Mouse (Mus musculus): ENCODE measurements around the gene Sec14l1. TPM values are rescaled to one million over a fixed set of nuclear protein-coding genes. Genes with fewer than 3 reads are reported as not detected.

Gene Sec14l1
- polyA plus RNA-seq, 1 experiment: 30.1 TPM

DNA sequence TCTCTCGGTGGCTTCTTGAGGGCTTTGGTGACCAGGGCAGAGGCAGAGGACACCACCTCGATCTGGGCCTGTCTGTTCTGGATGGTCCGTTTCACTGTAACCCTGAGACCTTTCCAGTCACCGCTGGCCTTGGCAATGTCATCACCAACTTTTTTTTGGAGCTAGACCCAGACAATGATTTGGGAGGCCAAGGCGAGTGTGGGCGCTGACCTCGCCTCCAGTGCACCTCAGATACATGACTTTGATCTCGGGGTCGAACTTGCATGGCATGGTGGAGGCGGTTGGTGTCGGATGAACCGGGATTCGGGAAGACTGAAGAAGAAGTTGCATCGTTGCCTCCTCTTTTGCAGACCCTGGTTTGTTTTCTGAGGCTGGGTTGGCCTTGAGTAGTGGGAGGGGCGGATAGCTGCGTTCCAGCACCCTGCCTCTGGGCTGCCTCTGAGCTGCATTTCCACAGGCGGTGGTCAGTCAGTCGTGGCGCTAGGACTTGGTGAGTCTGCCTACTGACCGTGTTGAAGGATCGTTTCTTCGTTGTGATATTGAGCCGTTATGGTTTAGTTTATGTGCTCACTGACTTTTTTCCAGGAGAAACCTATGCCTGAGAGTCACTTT, 19.9 kb downstream of the Sec14l1 start:
- 87% methylated on average over 23 of the region's 23 CpGs for WGBS
- DNase-seq (ENCODE audit: low read depth in 1 of 2, low spot score in 2 of 2): no peak
- Histone ChIP-seq H3K27me3 (ENCODE audit: control insufficient read depth, insufficient read depth, low read length) (no peaks in the 10 kb centered on the region), H3K36me3 (ENCODE audit: control insufficient read depth, insufficient read depth, low read length) (no peaks in the 10 kb centered on the region), H3K4me1 (ENCODE audit: control insufficient read depth, insufficient read depth, insufficient read length) (no peaks in the 10 kb centered on the region), H3K4me3 (ENCODE audit: extremely low read depth, insufficient read depth, insufficient read length) (no peak overlapping the region), H3K27ac (ENCODE audit: insufficient read depth, low read length) (no peak overlapping the region)
- no peak for TF ChIP-seq POLR2A (IDR thresholded peaks at IDR 0.05; ENCODE audit: low read depth, low read length)
- TF ChIP-seq CTCF (IDR thresholded peaks at IDR 0.05; ENCODE audit: extremely low read depth, insufficient read depth, insufficient read length, insufficient replicate concordance): no peak

DNA sequence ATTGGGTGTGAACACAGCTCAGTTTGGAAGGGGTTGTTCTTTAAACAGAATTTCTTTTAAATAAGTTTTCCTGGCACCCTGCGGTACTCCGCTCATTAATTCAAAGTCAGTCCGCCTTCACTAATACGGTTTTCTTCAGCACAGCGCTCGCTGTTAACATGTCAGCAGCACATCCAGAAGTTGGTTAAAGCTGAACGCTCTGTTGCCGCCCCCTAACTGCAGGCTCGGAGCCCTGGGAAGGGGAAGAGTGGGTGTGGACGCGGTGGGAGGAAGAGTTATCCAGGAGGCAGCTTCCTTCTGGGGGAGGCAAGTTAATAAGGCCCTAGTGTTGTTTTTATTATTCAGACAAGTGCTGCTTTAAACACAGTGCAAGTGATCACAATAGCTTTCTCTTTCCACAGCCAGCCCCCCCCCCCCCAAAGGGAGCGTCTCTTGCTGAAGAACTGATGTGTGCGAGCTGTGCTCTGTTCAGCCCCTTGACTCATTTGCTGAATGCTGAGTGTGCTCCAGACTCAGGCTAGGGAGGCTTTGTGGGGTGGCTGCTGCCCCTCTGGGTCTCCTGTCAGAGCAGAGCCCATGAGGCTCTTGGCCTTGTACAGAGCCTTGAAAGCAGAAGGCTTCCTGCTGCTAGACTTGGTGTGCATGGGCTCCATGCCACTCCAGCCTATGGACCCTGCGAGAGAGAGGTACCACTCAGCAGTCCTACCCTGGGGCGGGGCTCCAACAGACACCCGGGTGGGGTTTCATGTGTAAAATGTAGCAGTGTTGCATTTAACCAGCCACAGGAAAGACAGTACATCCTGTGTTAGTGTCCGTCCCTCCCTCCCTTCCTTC, 20.7 kb downstream of the Sec14l1 start:
- Histone ChIP-seq H3K27ac (ENCODE audit: insufficient read depth, low read length) (no peak overlapping the region; the same call in 1 of the 2 replicates), H3K27me3 (ENCODE audit: control insufficient read depth, insufficient read depth, low read length) (no peaks in the 10 kb centered on the region), H3K4me1 (ENCODE audit: control insufficient read depth, insufficient read depth, insufficient read length) (no peaks in the 10 kb centered on the region), H3K36me3 (ENCODE audit: control insufficient read depth, insufficient read depth, low read length) (no peaks in the 10 kb centered on the region), H3K4me3 (ENCODE audit: extremely low read depth, insufficient read depth, insufficient read length) (no peak overlapping the region)
- TF ChIP-seq CTCF (IDR thresholded peaks at IDR 0.05; ENCODE audit: extremely low read depth, insufficient read depth, insufficient read length, insufficient replicate concordance) (no peak), POLR2A (IDR thresholded peaks at IDR 0.05; ENCODE audit: low read depth, low read length) (no peak)
- WGBS: 57% methylated on average over 17 of the region's 17 CpGs
- no peak for DNase-seq (ENCODE audit: low read depth in 1 of 2, low spot score in 2 of 2)

DNA sequence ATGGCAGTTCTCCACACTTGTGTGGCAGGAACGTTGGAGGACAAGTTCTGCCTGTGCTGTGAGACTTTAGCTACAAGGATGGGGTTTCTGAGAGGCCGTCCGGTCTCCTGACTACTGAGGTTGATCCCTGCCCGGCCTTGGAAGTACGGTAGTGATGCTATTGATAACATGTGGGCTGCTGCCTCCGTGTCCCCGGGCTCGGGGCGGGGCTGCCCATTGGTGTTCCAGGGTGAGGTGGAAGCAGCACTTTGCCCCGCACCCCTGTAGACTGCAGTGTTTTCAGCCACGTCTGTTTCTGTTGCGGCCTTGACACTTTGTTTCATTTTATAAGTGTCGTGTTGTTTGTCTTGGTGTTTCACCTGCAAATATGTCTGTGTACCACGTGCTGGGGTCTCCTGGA, 21.9 kb downstream of the Sec14l1 start:
- Histone ChIP-seq H3K27ac (ENCODE audit: insufficient read depth, low read length) (no peak overlapping the region), H3K27me3 (ENCODE audit: control insufficient read depth, insufficient read depth, low read length) (no peaks in the 10 kb centered on the region), H3K4me1 (ENCODE audit: control insufficient read depth, insufficient read depth, insufficient read length) (no peaks in the 10 kb centered on the region), H3K4me3 (ENCODE audit: extremely low read depth, insufficient read depth, insufficient read length) (no peak overlapping the region), H3K36me3 (ENCODE audit: control insufficient read depth, insufficient read depth, low read length) (no peaks in the 10 kb centered on the region; the same call in 1 of the 2 replicates)
- 88% methylated on average over 14 of the region's 14 CpGs for WGBS
- TF ChIP-seq POLR2A (IDR thresholded peaks at IDR 0.05; ENCODE audit: low read depth, low read length): no peak
- TF ChIP-seq CTCF (IDR thresholded peaks at IDR 0.05; ENCODE audit: extremely low read depth, insufficient read depth, insufficient read length, insufficient replicate concordance): no peak
- DNase-seq (ENCODE audit: low read depth in 1 of 2, low spot score in 2 of 2): no peak

DNA sequence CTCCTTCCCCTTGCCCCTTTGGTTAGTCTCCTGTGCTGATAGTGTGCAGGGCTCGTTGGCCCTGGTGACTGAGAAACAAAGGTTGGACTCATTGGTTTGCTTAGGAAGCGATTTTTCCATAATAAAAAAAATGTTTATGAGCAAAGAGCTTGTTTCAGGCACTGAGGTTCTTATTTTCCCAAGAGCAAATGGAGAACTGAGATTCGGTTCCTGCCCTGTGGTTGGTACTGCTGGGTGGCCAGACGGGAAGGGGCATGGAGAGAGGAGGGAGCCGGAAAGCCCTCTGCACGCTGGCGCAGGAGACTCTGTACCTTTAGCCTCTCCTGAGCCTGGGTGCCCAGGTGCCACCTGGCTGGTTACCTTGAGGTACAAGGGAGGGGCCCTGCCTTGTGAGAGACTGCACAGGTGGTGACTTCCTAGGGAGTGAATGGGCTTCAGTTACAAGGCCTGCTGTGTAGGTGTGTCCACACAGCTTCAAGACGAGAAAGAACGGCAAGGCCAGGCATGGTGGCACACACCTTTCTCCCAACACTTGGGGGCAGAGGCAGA, 23.3 kb downstream of the Sec14l1 start:
- Histone ChIP-seq H3K27me3 (ENCODE audit: control insufficient read depth, insufficient read depth, low read length) (no peaks in the 10 kb centered on the region), H3K36me3 (ENCODE audit: control insufficient read depth, insufficient read depth, low read length) (peaks cover 4% of the 10 kb centered on the region), H3K4me3 (ENCODE audit: extremely low read depth, insufficient read depth, insufficient read length) (no peak overlapping the region), H3K4me1 (ENCODE audit: control insufficient read depth, insufficient read depth, insufficient read length) (no peaks in the 10 kb centered on the region), H3K27ac (ENCODE audit: insufficient read depth, low read length) (no peak overlapping the region)
- DNase-seq (ENCODE audit: low read depth in 1 of 2, low spot score in 2 of 2): no peak
- TF ChIP-seq POLR2A (IDR thresholded peaks at IDR 0.05; ENCODE audit: low read depth, low read length): no peak
- no peak for TF ChIP-seq CTCF (IDR thresholded peaks at IDR 0.05; ENCODE audit: extremely low read depth, insufficient read depth, insufficient read length, insufficient replicate concordance)
- WGBS: 87% methylated on average over 9 of the region's 9 CpGs

DNA sequence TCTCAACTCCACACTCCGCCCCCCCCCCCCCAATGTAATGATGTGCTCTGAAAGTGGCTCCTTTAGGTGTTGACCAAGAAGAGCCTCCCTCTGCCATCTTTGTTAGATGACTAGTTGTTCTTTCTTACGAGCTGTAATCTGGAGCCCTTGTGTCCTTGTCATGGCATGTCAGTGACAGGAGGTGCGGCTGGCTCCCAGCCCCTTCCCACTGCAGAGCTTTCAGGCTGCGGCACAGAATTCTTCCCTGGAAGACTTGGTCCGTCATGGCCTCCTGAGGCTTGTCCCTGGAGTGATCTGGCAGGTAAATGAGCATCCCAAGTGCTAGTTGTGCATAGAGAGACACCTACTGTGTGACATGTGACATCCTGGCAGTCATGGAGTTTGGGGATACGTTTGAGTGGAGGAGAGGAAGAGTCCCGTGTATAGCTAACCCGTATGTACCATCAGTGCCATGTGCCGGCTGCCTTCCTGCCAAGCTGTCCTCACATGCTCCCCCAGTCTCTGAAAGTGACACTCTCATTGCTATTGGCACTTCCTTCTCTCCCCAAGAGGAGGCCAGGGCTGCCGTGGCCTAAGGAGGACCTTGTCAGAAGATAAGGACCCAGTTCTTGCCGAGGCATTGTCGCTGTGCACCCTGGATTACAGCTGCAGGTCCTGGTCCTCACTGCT, 24.0 kb downstream of the Sec14l1 start:
- TF ChIP-seq POLR2A (IDR thresholded peaks at IDR 0.05; ENCODE audit: low read depth, low read length): no peak
- no peak for TF ChIP-seq CTCF (IDR thresholded peaks at IDR 0.05; ENCODE audit: extremely low read depth, insufficient read depth, insufficient read length, insufficient replicate concordance)
- no peak overlapping the region for H3K4me3 ChIP-seq (ENCODE audit: extremely low read depth, insufficient read depth, insufficient read length)
- no peaks in the 10 kb centered on the region for H3K4me1 ChIP-seq (ENCODE audit: control insufficient read depth, insufficient read depth, insufficient read length)
- no peaks in the 10 kb centered on the region for H3K27me3 ChIP-seq (ENCODE audit: control insufficient read depth, insufficient read depth, low read length)
- no peak overlapping the region for H3K27ac ChIP-seq (ENCODE audit: insufficient read depth, low read length)
- 61% methylated on average over 12 of the region's 12 CpGs for WGBS
- peaks cover 9% of the 10 kb centered on the region for H3K36me3 ChIP-seq (ENCODE audit: control insufficient read depth, insufficient read depth, low read length)
- no peak for DNase-seq (ENCODE audit: low read depth in 1 of 2, low spot score in 2 of 2)

DNA sequence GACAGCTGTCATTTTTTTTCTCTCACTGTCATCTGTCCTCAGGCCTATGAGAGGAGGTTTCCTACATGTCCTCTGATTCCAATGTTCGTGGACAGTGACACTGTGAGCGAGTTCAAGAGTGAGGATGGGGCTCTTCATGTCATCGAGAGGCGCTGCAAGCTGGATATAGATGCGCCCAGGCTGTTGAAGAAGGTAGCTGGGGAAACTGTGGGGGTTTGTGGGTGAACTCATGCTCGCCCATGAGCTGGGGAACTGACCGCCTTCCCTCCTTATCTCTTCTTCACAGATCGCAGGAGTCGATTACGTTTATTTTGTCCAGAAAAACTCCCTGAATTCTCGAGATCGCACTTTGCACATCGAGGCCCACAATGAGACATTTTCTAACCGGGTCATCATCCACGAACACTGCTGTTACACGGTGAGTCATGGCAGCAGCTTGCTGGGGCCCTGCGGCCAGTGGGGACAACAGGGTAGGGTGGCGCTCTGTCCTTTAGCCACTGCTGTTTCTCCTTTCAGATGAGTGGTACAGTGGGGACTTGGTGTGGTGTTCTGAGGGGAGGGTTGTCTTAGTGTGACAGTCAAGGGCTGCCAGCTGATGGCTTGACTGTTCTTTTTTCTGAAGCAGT, 26.5 kb downstream of the Sec14l1 start:
- Histone ChIP-seq H3K4me3 (ENCODE audit: extremely low read depth, insufficient read depth, insufficient read length) (no peak overlapping the region), H3K27me3 (ENCODE audit: control insufficient read depth, insufficient read depth, low read length) (no peaks in the 10 kb centered on the region), H3K27ac (ENCODE audit: insufficient read depth, low read length) (no peak overlapping the region), H3K36me3 (ENCODE audit: control insufficient read depth, insufficient read depth, low read length) (peaks cover 25% of the 10 kb centered on the region), H3K4me1 (ENCODE audit: control insufficient read depth, insufficient read depth, insufficient read length) (no peaks in the 10 kb centered on the region)
- TF ChIP-seq POLR2A (IDR thresholded peaks at IDR 0.05; ENCODE audit: low read depth, low read length) (no peak), CTCF (IDR thresholded peaks at IDR 0.05; ENCODE audit: extremely low read depth, insufficient read depth, insufficient read length, insufficient replicate concordance) (no peak)
- DNase-seq (ENCODE audit: low read depth in 1 of 2, low spot score in 2 of 2): no peak
- 94% methylated on average over 18 of the region's 18 CpGs for WGBS

All from spleen, adult 2 months (tissue).